Comparison of ENCODE assay signal across 8 mouse cellular contexts in genomic region chr15:87625236-87626023, GRCm38 (mm10).
DNase-seq lines count a peak whose midpoint lies in the region; ATAC-seq and TF ChIP-seq lines count a peak whose summit lies in the region.

No protein-coding gene starts in this region.

- TF ChIP-seq CTCF in lung, adult 2 months (IDR thresholded peaks at IDR 0.05; ENCODE audit: insufficient read depth, low read length), result peak; percentile 54

- ATAC-seq in hindbrain, embryonic 11.5 days (ENCODE audit: low FRiP score), result peak; percentile 80

- 0 out of 2 replicates have a peak, but pooled peaks cover 2% of the 10 kb centered on the region for H3K4me1 ChIP-seq in hindbrain, embryonic 11.5 days (replicated peaks; ENCODE audit: control insufficient read depth, insufficient read depth, low read length)
- H3K4me1 ChIP-seq in lung, adult 2 months (ENCODE audit: control insufficient read depth, insufficient read depth, low read length), result no peaks in the 10 kb centered on the region

- no peak for TF ChIP-seq POLR2A in lung, adult 2 months (IDR thresholded peaks at IDR 0.05; ENCODE audit: borderline replicate concordance, extremely low read depth, low read depth, low read length)

- peak overlapping the region; percentile 96 for H3K4me2 ChIP-seq in hindbrain, embryonic 11.5 days (replicated peaks; ENCODE audit: low read depth, low read length)

- H3K27me3 ChIP-seq in hindbrain, embryonic 11.5 days (ENCODE audit: control insufficient read depth, insufficient read depth, low read length), result no peaks in the 10 kb centered on the region

- no peaks in the 10 kb centered on the region for H3K36me3 ChIP-seq in hindbrain, embryonic 11.5 days (ENCODE audit: control insufficient read depth, insufficient read depth, low read length)

- peak overlapping the region; percentile 80; the same call in 1 of the 2 replicates for H3K27ac ChIP-seq in hindbrain, embryonic 11.5 days (ENCODE audit: low read depth, low read length)

- H3K9ac ChIP-seq in hindbrain, embryonic 11.5 days (ENCODE audit: low read depth, low read length), result peak overlapping the region; percentile 87

- peak overlapping the region; percentile 67 for H3K4me3 ChIP-seq in hindbrain, embryonic 11.5 days (ENCODE audit: low read depth, low read length)
- H3K4me3 ChIP-seq in lung, adult 2 months (replicated peaks; ENCODE audit: extremely low read depth, low read depth, low read length), result peak overlapping the region; percentile 25

- H3K9me3 ChIP-seq in hindbrain, embryonic 11.5 days (ENCODE audit: control insufficient read depth, low read length), result no peaks in the 10 kb centered on the region

- peak; percentile 92 for DNase-seq in Muller cell, postnatal 12 days (ENCODE audit: inconsistent ontology term)
- DNase-seq in cerebellum, postnatal 25 days, result peak; percentile 95 to 97
- peak; percentile 80 to 92 for DNase-seq in frontal cortex, postnatal 25 days (ENCODE audit: low spot score in 2 of 2)
- DNase-seq in hindbrain, embryonic 11.5 days (ENCODE audit: low spot score), result peak; percentile 91
- DNase-seq in layer of hippocampus, adult 9-11 months, result peak; percentile 84
- peak; percentile 62 for DNase-seq in lung, adult 2 months
- peak; percentile 89 for DNase-seq in ovary, postnatal 36 days (ENCODE audit: low spot score)
- DNase-seq in adipocyte (ENCODE audit: low spot score), result no peak

- under 1% methylated on average over 53 of the region's 68 CpGs for WGBS in hindbrain, embryonic 11.5 days
- WGBS in lung, adult 2 months, result under 1% methylated on average over 65 of the region's 68 CpGs
